Mouse (Mus musculus) retina, embryonic 14.5 days (tissue): ENCODE measurements around the gene 6430548M08Rik.
A peak's percentile ranks its signal among the peaks of the same experiment; 100 is the strongest.

Experiments
- DNase-seq: peaks from one replicate; pipeline ENCODE4 v3.0.0-alpha.2; 2015; ENCODE audit warnings: low spot score

6430548M08Rik gene

GRCm38 (mm10) chr8:120184366-120184765 is 70.4 kb downstream of the 6430548M08Rik start:
- DNase-seq: no peak

GRCm38 (mm10) chr8:120184850-120185792 is 71.2 kb downstream of the 6430548M08Rik start:
- DNase-seq: peak; percentile 70

- no peak for DNase-seq
These were observed 72.5 kb downstream of the 6430548M08Rik start for GRCm38 (mm10) chr8:120186454-120186853.

- DNase-seq: no peak
These were observed 74.6 kb downstream of the 6430548M08Rik start for GRCm38 (mm10) chr8:120188510-120188909.

- DNase-seq: no peak
These were observed 75.5 kb downstream of the 6430548M08Rik start for GRCm38 (mm10) chr8:120189440-120189839.

- DNase-seq: no peak
These were observed 76.3 kb downstream of the 6430548M08Rik start for GRCm38 (mm10) chr8:120190107-120190809.

GRCm38 (mm10) chr8:120190810-120191413 is 77.0 kb downstream of the 6430548M08Rik start:
- no peak for DNase-seq

- no peak for DNase-seq
These were observed 77.7 kb downstream of the 6430548M08Rik start for GRCm38 (mm10) chr8:120191633-120192032.

- DNase-seq: no peak
These were observed 78.2 kb downstream of the 6430548M08Rik start for GRCm38 (mm10) chr8:120192118-120192517.

- DNase-seq: no peak
These were observed 87.4 kb downstream of the 6430548M08Rik start for GRCm38 (mm10) chr8:120201351-120201750.

GRCm38 (mm10) chr8:120202546-120202945 is 88.6 kb downstream of the 6430548M08Rik start:
- DNase-seq: no peak

- DNase-seq: no peak
These were observed 90.9 kb downstream of the 6430548M08Rik start for GRCm38 (mm10) chr8:120204736-120205360.

- no peak for DNase-seq
These were observed 92.0 kb downstream of the 6430548M08Rik start for GRCm38 (mm10) chr8:120205916-120206315.

- DNase-seq: no peak
These were observed 93.4 kb downstream of the 6430548M08Rik start for GRCm38 (mm10) chr8:120207364-120207763.

- DNase-seq: no peak
These were observed 94.2 kb downstream of the 6430548M08Rik start for GRCm38 (mm10) chr8:120208113-120208512.

GRCm38 (mm10) chr8:120211345-120211744 is 97.4 kb downstream of the 6430548M08Rik start:
- peak; percentile 68 for DNase-seq

GRCm38 (mm10) chr8:120212596-120212995 is 98.6 kb downstream of the 6430548M08Rik start:
- DNase-seq: no peak

GRCm38 (mm10) chr8:120213229-120213628 is 99.3 kb downstream of the 6430548M08Rik start:
- DNase-seq: no peak

GRCm38 (mm10) chr8:120213939-120214338 is 100.0 kb downstream of the 6430548M08Rik start:
- DNase-seq: no peak
